Mouse (Mus musculus): ENCODE data around the gene Zscan25.
"Not testable (repeated sequence)": the region's sequence is repeated elsewhere in the genome, so short reads cannot be mapped to it uniquely, and the experiment has no call there.

Zscan25 gene

DNA sequence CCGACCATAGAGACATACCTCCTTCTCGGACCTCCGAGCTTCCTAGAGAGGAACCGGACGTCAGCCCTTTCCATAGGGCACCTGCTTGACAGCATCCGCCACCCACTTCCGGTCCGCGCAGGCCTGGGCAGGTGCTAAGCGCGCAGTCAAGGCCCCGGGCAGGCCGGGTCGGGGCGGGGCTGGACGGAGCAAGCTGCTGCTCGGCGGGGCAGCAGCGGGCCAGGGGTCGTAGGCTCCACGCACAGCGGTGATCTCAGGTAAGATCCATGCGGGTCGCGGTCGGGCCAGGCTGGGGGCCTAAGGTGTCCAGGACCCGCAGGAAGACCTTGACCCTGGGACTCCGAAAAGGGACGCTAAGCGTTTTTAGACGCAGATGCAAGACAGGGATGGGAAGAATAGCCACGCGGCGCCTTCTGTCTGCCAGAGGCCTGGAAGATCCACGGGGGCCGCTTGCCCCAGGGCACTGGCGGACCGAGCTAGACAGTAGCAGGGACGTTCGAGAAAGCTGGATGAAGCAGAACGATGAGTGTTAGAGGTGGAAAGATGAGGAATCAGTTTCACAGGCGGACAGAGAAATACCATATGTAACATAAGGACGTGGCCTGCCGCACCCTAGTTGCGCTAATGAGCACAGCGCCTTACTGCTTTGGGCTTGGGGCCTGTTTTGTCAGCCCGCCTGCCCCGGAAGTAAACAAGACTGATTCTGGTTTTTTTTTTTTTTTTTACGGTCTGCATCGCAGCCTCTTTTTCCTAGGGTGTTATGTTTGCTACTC, at the start of gene Zscan25:
TSS of gene Zscan25 (plus strand) at position 130 of the 773 bp plus-strand sequence.
- peak; percentile 90 for DNase-seq (ENCODE audit: low read depth, low spot score)

DNA sequence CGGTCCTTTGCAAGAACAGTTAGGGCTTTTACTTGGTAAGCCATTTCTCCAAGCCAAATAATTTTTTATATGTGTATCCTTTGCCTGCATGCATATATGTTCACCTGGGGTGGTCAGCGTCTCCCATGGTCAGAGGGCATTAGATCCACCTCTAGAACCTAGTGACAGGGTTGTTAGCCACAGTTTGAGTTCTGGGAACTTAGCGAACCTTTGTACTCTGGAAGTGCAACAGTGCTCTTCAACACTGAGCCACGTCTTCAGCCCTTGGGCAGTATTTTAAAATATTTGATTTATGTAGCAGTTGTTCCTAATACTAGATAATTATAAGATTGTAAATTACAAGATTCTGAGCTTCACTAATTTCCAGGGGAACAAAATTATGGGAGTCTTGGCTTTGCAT, 49.7 kb upstream of the Zscan25 start:
- DNase-seq (ENCODE audit: low read depth, low spot score) = no peak

DNA sequence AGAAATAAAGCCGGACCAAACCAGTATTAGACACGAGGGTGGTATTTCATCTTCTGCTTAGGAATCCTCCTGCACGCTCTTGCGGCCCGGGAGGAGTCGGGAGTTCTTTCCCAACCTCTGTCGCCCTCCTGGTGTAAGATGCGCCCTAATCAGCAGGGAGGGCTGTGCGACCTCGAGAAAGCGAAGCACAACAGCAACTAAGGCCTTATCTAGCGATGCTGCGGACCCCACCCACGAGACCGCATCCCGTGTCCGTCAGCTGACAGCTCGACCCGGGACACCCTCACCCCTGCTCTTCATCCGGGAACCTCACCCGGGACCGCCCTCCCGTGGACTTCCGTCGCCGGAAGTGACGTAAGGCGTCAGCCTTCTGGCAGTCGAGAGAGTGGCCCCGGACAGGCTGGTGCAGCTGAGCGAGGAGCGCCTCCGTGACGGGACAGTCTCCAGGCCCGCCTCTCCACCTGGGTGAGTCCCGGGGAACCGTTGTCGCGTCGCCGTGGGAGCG, 48.9 kb upstream of the Zscan25 start, which contains the start of gene Zfp655:
TSS of gene Zfp655 (plus strand) at position 349 of the 505 bp plus-strand sequence.
- DNase-seq (ENCODE audit: low read depth, low spot score) = peak; percentile 92

DNA sequence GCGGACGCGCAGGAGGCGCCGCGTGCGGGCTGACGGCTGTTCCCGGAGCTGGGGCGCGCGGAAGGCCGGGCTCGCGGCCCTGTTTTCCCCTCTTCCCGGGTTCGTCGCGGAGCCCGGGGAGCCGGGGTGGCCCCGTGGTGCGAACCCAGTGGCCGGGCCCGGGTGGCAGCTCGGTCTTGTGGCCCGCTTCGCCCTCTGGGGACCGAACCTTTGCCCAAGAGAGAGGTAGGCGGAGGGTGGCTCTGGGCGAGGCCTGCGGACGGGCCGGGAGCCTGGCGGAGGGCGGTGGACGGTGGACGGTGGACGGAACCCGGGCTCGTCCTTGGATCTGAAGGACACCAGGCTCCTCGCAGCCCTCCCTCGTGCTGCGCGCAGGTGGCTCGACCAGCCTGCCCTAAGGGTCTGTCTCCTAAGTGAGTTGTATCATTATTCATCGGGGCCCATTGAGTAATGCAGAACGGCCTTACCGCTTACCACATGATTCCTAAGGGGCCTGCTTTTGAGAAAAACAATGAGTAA, 48.3 kb upstream of the Zscan25 start:
- no peak for DNase-seq (ENCODE audit: low read depth, low spot score)

DNA sequence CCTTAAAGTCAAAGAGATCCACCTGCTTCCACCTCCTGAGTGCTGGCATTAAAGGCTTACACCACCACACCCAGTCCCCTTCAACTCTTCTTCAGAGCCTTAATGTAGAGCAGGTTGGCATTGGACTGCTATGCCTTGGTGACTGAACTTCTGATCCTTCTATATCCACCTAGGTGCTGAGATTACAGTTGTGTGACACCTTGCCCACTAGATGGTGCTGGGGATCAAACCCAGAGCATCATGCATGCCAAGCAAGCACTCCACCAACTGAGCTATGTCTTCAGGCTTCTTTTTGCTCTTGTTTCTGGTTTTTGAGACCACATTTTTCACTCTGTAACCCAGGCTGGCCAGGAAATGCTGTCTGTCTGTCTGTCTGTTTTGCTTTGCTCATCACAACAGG, 45.7 kb upstream of the Zscan25 start:
- no peak for DNase-seq (ENCODE audit: low read depth, low spot score)

DNA sequence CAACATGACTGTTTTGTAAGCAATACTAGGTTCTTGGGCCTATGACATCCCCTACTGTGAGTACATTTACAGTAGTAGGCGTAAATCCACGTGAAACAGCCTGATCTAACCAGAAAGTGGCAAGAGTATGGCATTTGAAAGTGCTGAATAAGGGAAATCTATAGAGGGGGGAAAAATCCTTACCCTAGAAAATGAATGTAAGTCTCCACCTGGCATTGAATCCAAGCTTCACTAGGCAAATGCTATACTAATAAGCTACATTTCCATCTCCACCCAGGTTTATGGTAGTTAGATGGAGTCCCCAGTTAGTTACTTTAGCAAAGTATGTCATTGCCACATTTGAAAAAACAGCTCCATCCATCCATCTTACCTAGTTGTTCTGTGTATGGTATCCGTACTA, 30.8 kb upstream of the Zscan25 start:
- DNase-seq (ENCODE audit: low read depth, low spot score) = no peak

DNA sequence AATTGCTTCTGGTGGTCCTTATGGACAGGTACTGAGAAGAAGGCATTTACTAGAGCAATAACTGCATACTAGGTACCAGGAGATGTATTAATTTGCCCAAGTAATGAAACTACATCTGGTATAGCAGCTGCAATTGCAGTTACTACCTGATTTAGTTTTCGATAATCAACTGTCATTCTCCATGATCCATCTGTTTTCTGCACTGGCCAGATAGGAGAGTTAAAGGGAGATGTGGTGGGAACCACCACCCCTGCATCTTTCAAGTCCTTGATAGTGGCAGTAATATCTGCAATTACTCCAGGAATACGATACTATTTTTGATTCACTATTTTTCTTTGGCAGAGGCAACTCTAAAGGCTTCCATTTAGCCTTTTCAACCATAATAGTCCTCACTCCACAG, 6.7 kb upstream of the Zscan25 start:
- not testable (repeated sequence) for DNase-seq (ENCODE audit: low read depth, low spot score)

DNA sequence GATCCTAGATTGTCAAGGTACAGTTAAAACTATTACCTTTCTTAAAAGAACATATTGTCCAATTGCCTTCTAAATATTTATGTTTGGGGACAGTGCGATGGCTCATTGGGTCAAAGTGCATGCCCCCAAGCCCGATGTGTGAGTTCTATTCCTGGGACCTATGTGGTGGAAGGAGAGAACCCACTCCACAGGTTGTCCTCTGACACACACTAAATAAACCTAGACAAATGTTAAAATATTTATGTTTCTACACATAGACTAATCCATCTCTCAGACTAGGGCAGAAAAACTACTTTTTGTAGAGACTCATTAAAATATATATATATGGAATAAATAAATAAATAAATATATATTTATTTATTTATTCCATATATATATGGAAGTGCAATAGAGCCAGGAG, 352 bp upstream of the Zscan25 start:
- no peak for DNase-seq (ENCODE audit: low read depth, low spot score)

DNA sequence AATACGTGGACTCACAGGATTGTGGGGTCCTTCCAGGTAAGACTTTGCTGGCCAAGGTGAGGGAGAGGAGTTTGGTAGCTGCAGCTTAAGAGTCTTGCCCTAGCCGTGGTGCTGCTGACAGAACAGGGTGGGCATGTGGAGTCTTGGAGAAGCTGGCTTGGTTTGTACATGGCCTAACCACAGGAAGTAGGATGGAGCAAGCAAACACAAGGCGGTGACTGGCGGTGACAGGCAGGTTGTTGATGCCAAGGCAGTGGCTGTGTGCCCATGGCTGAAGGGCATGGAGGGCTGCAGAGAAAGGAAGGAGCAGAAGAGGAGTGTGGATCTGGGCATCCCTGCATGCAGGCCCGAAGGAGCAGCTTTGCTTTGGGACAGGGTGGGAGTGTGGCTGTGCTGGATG, 8.1 kb downstream of the Zscan25 start:
- no peak for DNase-seq (ENCODE audit: low read depth, low spot score)

DNA sequence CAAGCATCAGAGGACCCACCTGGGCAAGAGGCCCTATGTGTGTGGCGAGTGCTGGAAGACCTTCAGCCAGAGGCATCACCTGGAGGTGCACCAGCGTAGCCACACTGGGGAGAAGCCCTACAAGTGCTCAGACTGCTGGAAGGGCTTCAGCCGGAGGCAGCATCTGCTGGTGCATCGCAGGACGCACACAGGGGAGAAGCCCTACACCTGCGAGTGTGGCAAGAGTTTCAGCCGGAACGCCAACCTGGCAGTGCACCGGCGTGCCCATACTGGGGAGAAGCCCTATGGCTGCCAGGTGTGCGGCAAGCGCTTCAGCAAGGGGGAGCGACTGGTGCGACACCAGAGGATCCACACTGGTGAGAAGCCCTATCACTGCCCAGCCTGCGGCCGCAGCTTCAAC, 10.4 kb downstream of the Zscan25 start:
- no peak for DNase-seq (ENCODE audit: low read depth, low spot score)

DNA sequence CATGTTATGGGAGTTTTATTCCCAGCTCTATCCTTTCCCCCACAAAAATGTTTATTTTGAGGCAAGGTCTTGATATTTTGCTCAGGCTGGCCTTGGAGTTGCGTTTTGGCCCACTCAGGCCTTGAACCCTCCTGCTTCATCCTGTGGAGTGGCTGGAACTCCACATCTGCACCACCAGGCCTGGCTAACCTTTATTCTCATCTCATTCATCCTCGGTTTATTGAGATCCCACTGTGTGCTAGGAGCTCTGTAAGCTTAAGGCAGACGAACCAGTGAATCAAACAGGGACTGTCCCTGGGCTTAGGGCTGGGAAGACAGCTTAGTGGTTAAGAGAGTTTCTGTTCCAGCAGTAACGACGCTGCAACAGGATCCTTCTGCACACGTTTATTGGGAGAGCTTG, 12.1 kb downstream of the Zscan25 start:
- no peak for DNase-seq (ENCODE audit: low read depth, low spot score)

DNA sequence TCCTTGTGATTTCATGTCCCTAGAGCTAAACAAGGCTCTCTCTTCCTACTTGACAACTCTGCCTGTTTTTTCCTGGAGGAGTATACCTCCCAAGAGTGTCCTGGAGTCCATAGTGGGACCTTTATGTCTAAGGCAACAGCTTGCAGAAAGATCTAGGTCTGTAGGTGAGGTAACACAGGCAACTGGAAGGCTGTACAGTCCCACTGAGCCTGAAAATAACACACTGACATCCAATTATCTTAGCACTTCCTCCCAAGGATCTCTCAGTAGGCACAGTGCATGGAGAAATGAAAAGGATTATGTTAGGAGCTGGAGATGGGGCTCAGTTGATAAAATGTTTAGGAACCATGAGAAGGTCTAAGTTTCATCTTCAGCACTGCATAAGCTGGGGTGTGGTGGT, 20.2 kb downstream of the Zscan25 start:
- DNase-seq (ENCODE audit: low read depth, low spot score) = no peak

DNA sequence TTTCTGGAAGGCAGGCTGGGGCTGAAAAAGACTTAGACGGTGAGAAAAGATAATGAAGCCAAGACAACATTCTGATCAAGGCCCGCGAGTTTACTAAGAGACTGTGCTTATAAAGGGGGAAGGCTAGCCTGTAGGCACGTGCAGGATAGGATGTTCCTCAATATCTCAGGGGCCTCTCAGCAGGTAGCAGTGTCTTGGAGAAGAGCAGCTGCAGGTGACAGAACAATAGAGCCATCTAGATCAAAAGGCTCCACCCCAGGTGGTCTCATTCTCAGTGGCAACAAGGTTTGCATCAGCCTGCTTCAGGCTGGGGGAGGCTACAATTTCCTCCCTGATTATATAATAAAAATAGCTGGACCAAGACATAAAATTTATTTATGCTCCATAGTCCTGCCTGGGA, 21.5 kb downstream of the Zscan25 start:
- DNase-seq (ENCODE audit: low read depth, low spot score) = not testable (repeated sequence)

DNA sequence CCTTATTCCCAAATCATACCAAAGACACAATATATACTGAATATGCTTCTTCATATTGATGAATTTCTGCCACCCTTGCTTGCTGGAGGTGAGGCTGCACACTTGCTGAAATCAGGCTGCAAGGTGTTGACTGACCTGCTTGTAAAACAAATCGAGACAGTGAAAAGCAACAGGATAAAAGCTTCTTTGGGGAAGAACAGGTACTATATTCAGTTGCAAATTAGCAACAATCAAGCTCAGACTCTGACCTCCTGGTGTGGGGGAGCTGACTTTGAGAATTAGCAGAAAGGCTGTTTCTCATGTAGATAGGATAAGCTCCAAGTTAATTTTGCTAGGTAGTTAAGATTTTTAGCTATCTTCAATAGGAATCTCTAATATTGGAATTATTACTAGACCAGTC, 22.1 kb downstream of the Zscan25 start:
- no peak for DNase-seq (ENCODE audit: low read depth, low spot score)

DNA sequence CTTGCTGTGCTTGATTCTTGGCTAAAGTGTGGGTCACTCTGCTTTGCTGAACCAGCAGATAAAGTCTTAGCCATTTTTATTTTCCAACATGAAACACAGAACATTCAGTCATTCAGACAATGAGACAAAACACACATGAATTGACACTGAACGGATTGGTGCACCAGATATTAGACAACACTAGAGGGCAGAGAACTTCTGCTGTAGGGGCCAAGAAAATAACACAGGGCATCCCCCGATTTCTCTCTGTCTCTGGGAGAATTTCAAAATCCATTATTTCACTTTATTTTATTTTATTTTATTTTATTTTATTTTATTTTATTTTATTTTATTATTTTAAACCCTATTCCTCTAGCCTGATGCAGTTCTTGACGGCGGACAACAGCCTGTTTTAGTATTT, 26.7 kb downstream of the Zscan25 start:
- not testable (repeated sequence) for DNase-seq (ENCODE audit: low read depth, low spot score)

DNA sequence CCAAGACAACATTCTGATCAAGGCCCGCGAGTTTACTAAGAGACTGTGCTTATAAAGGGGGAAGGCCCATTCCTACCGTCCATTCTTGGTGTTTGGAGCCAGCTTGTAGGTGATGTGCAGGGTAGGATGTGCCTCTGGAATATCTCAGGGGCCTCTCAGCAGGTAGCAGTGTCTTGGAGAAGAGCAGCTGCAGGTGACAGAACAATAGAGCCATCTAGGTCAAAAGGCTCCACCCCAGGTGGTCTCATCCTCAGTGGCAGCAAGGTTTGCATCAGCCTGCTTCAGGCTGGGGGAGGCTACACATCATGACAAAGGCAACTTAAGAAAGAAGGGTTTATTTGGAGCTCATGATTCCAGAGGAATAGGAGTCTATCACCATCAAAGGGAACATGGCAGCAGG, 27.5 kb downstream of the Zscan25 start:
- not testable (repeated sequence) for DNase-seq (ENCODE audit: low read depth, low spot score)

DNA sequence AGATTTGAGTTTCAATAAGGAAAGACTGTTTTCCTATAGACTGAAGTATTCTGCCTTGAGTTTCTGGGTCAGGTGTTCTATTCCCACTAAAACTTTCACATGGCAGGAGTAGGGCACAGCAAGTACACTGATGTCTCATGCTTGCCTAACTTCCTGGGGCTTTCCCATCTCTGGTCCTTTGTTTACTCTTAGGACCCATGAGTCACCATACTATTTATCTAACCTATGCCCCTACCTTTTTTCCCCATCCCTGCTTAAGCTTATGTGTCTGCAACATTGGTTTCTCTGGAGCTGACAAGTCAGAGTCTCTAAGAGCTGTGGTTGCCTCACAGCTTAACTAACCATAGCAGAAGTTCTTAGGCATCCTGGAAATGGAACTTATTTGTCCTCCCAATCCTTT, 33.5 kb downstream of the Zscan25 start:
- DNase-seq (ENCODE audit: low read depth, low spot score) = no peak

DNA sequence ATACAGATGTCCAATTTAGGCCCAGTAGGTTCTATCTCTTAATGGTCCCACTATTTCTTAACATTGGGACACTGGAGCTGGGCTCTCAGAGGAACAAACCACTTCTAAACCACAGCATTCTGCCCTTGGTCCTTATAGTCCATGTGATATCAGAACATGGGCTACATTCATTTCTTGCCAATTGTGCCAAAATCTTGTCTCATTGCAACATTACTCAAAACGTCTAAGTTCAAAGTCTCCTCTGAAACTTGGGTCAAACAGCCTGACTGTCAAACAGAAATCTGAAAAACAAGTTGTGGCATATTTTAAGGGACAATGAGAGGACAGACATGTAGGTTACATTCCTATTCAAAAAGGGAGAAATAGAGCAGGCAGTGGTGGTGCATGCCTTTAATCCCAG, 36.8 kb downstream of the Zscan25 start:
- no peak for DNase-seq (ENCODE audit: low read depth, low spot score)

DNA sequence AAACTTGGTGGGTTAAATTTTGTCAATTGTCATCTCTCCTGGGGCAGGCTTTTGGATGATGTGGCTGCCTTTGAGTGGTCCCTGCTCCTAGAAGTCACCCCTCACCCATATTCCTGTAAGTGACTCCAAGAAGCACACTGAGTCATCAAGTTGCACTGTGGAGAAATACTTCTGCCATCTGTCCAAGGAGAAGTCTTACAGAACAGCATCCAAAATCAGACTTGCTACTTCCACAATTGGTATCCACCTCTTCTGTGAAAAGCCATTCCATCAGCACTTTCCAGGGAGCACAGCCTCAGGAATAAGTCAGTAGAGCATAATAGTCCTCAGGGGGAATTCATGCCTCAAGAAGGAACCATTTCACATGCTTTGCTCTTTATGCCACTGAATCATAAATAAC, 58.5 kb downstream of the Zscan25 start:
- DNase-seq (ENCODE audit: low read depth, low spot score) = not testable (repeated sequence)

Measured in retina, adult 2 months (tissue).